Mouse (Mus musculus): ENCODE results near the gene Ap3d1. TPM values are rescaled to one million over a fixed set of nuclear protein-coding genes. Genes with fewer than 3 reads are reported as not detected.

Gene Ap3d1
- polyA plus RNA-seq, 1 experiment from 2014 or later: 125 TPM

DNA sequence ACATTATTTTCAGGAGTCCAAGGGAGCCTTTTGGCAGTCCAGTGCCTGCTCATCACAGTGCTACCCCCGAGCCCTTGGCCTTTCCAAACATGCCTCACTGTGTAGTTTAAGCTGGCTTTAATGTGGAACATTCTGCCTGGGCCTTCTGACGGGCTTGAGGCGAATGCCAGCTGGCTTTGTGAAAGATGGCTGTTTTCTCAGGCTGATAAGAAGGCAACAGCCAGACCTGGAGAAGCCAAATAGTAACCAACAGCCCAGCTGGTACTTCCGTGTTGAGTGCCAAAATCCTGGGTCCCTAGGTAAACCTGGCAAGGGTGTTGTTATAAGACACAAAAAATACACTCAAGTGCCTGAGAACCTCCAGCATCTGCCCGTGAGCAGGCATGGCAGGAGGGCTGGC lies 5.3 kb downstream of the Ap3d1 start:
- 78% methylated on average over 5 of the region's 5 CpGs for WGBS
- ATAC-seq (ENCODE audit: low read depth): no peak
- no peak overlapping the region for H3K9ac ChIP-seq (replicated peaks; ENCODE audit: low read depth, low read length)
- no peaks in the 10 kb centered on the region for H3K9me3 ChIP-seq (ENCODE audit: control insufficient read depth, low read length)
- peaks cover 22% of the 10 kb centered on the region for H3K4me1 ChIP-seq (ENCODE audit: control insufficient read depth, insufficient read depth, low read length)
- no peak overlapping the region; the same call in 1 of the 2 replicates for H3K27ac ChIP-seq (ENCODE audit: low read depth, low read length)
- peaks cover 12% of the 10 kb centered on the region for H3K36me3 ChIP-seq (ENCODE audit: control insufficient read depth, insufficient read depth, low read length)
- no peaks in the 10 kb centered on the region for H3K27me3 ChIP-seq (ENCODE audit: control insufficient read depth, insufficient read depth, low read length)
- H3K4me2 ChIP-seq (ENCODE audit: low read depth, low read length): no peak overlapping the region
- H3K4me3 ChIP-seq (ENCODE audit: low read depth, low read length): no peak overlapping the region

DNA sequence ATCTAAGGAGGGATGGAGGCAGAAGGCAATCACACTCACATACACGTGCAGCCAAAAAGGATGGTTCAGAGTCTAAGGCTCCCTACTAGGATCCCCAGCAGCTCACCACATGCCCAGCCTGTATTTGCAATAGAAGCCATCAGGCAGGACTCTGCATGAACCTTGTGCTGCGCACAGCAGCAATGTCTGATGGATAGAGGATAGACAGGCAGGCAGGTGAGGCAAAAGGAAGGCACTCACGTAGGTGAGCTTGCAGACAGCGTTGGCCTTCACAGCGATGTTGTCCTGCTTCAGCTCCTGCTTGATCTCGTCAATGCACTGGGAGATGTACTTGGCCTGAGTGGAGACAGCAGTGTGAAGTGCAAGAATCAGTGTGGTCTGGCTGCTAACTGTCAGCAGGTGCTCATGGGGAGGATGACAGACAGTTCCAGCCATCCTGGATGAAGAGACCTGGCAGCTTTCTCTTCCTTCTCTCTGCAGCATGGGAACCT lies 9.4 kb downstream of the Ap3d1 start:
- ATAC-seq (ENCODE audit: low read depth): no peak
- H3K27me3 ChIP-seq (ENCODE audit: control insufficient read depth, insufficient read depth, low read length): no peaks in the 10 kb centered on the region
- H3K27ac ChIP-seq (ENCODE audit: low read depth, low read length): no peak overlapping the region
- no peak overlapping the region for H3K9ac ChIP-seq (replicated peaks; ENCODE audit: low read depth, low read length)
- no peaks in the 10 kb centered on the region for H3K9me3 ChIP-seq (ENCODE audit: control insufficient read depth, low read length)
- no peak overlapping the region for H3K4me3 ChIP-seq (ENCODE audit: low read depth, low read length)
- peaks cover 48% of the 10 kb centered on the region for H3K36me3 ChIP-seq (ENCODE audit: control insufficient read depth, insufficient read depth, low read length)
- no peak overlapping the region for H3K4me2 ChIP-seq (ENCODE audit: low read depth, low read length)
- WGBS: 94% methylated on average over 6 of the region's 6 CpGs
- H3K4me1 ChIP-seq (ENCODE audit: control insufficient read depth, insufficient read depth, low read length): no peaks in the 10 kb centered on the region

DNA sequence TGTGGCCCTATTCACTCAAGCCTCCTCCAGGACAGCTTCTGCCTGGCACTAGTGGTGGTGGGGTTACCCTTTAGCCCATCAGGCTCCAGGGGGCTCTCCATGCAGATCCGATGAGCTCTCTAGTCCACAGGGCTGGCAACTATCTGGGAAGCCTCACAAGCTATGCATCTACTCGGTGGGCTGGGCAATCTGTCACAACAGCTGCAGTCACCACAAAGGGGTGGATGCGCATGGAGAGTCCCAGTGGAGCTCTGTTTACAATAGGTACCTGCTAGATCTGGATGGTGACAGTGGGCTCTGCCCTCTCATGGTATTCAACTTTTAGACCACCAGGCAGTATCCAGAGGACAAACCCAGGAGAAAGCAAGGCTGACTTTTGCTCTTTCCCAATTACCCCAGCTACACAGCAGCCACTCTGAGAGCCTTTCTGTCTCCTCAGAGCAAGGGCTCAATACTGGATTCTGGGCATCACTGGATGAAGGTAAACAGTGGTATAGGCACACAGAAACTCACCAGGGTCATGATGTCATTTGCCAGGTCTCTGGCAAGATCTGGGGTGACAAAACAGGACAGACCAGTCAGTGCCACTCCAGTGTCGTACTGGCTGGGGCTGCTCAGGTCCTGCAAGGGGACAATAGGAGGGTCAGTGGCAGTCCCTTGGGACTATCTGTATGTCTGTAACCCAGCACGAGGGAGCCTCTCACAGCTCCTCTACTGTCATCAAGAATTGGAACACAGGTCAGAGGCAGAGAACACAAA lies 14.5 kb downstream of the Ap3d1 start:
- H3K27me3 ChIP-seq (ENCODE audit: control insufficient read depth, insufficient read depth, low read length): no peaks in the 10 kb centered on the region

DNA sequence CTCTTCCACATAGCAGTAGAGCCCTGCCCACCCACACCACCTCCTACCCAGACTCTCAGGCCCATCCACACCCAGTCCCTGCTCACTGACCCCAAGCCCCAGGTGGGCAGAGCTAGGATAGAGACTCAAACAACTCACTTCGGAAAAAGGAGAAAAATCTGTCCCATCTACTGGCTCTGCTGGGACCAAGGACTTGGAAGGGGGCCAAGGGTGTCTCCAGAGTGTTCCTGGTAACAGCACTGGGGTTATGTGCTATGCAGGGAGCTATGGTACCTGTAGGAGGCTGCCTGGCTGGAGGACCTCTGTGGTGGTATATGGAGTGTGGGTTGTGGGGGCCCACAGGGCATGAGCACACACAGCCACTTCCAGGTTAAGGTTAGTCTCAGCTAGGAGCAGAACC lies 24.8 kb downstream of the Ap3d1 start:
- no peak for ATAC-seq (ENCODE audit: low read depth)
- H3K27ac ChIP-seq (ENCODE audit: low read depth, low read length): no peak overlapping the region

More for the DNA sequence above, 14.5 kb downstream of the Ap3d1 start:
- ATAC-seq (ENCODE audit: low read depth): no peak
- no peaks in the 10 kb centered on the region for H3K9me3 ChIP-seq (ENCODE audit: control insufficient read depth, low read length)
- H3K4me3 ChIP-seq (ENCODE audit: low read depth, low read length): no peak overlapping the region
- 86% methylated on average over 5 of the region's 5 CpGs for WGBS
- H3K27ac ChIP-seq (ENCODE audit: low read depth, low read length): no peak overlapping the region
- H3K36me3 ChIP-seq (ENCODE audit: control insufficient read depth, insufficient read depth, low read length): peaks cover 81% of the 10 kb centered on the region
- no peak overlapping the region for H3K9ac ChIP-seq (replicated peaks; ENCODE audit: low read depth, low read length)
- H3K4me2 ChIP-seq (ENCODE audit: low read depth, low read length): no peak overlapping the region
- no peaks in the 10 kb centered on the region for H3K4me1 ChIP-seq (ENCODE audit: control insufficient read depth, insufficient read depth, low read length)

DNA sequence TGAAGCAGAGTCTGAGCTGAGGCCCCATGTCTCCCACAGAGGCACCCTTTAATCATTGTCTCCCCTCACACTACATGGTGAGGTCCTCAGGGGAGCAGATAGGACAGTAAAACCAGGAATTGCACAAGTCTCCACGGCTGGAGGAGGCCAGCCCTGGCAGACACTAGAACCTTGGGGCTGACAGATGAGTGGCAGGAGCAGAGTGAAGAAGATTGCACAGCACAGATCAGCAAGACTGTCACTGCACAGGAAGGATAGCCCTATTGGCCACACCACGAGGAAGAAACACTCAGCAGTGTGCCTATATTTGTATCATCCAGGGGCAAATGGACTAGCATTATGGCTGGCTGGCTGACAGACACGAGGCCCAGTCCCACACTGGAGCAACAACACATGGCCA lies 31.2 kb downstream of the Ap3d1 start:
- 86% methylated on average over 3 of the region's 3 CpGs for WGBS
- H3K9me3 ChIP-seq (ENCODE audit: control insufficient read depth, low read length): no peaks in the 10 kb centered on the region
- H3K9ac ChIP-seq (replicated peaks; ENCODE audit: low read depth, low read length): no peak overlapping the region
- no peaks in the 10 kb centered on the region for H3K27me3 ChIP-seq (ENCODE audit: control insufficient read depth, insufficient read depth, low read length)
- H3K27ac ChIP-seq (ENCODE audit: low read depth, low read length): no peak overlapping the region
- no peak overlapping the region for H3K4me3 ChIP-seq (ENCODE audit: low read depth, low read length)
- no peak overlapping the region for H3K4me2 ChIP-seq (ENCODE audit: low read depth, low read length)
- peaks cover 91% of the 10 kb centered on the region for H3K36me3 ChIP-seq (ENCODE audit: control insufficient read depth, insufficient read depth, low read length)
- ATAC-seq (ENCODE audit: low read depth): no peak
- no peaks in the 10 kb centered on the region for H3K4me1 ChIP-seq (ENCODE audit: control insufficient read depth, insufficient read depth, low read length)

More for the DNA sequence above, 24.8 kb downstream of the Ap3d1 start:
- Histone ChIP-seq H3K9me3 (ENCODE audit: control insufficient read depth, low read length) (no peaks in the 10 kb centered on the region), H3K4me2 (ENCODE audit: low read depth, low read length) (no peak overlapping the region), H3K27me3 (ENCODE audit: control insufficient read depth, insufficient read depth, low read length) (no peaks in the 10 kb centered on the region), H3K4me3 (ENCODE audit: low read depth, low read length) (no peak overlapping the region), H3K4me1 (ENCODE audit: control insufficient read depth, insufficient read depth, low read length) (no peaks in the 10 kb centered on the region), H3K9ac (replicated peaks; ENCODE audit: low read depth, low read length) (no peak overlapping the region), H3K36me3 (ENCODE audit: control insufficient read depth, insufficient read depth, low read length) (peaks cover 94% of the 10 kb centered on the region)
- 80% methylated on average over 1 of the region's 1 CpGs for WGBS

DNA sequence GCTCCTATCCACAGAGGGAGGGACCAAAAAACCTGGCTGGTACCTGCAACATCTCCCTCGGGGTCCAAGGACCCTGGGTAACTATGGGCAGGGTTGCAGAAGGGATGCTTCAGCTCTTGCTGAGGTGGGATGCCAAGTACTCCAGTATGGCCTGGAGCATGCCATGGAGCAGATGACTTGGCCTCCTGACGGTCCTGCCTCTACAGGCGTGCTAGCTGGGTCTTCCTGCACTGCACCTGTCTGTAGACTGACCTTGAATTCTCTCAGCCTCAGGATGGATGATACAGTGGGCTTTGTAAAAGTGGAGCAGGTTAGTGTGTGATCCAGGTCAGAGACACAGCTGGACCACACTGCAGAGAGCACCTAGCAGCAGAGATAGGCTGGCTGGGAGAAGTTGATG lies 36.6 kb downstream of the Ap3d1 start:
- 88% methylated on average over 3 of the region's 3 CpGs for WGBS

DNA sequence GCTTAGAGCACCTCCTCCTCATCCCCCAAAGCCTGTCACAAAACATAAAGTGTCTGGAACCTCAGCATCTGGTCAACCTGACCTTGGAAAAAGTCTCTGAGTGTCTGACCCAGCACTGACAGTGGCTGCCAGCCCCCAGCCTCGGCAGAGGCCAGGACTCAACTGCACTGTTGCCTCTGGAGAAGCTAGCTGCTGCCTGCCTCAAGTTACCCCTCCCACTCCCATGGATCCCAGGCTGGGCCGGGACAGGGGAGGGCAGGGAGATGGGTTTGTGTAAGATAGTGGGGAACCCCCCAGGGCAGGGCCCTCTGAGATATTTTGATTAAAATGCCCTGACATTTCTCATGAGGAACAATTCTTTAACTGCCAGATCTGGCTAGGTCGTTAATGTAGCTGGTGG lies 37.0 kb downstream of the Ap3d1 start:
- H3K4me2 ChIP-seq (ENCODE audit: low read depth, low read length): no peak overlapping the region
- no peak overlapping the region for H3K27ac ChIP-seq (ENCODE audit: low read depth, low read length)
- peaks cover 19% of the 10 kb centered on the region for H3K4me1 ChIP-seq (ENCODE audit: control insufficient read depth, insufficient read depth, low read length)
- no peak for ATAC-seq (ENCODE audit: low read depth)
- WGBS: 67% methylated on average over 3 of the region's 3 CpGs
- no peak overlapping the region for H3K4me3 ChIP-seq (ENCODE audit: low read depth, low read length)
- peaks cover 41% of the 10 kb centered on the region for H3K36me3 ChIP-seq (ENCODE audit: control insufficient read depth, insufficient read depth, low read length)
- no peaks in the 10 kb centered on the region for H3K9me3 ChIP-seq (ENCODE audit: control insufficient read depth, low read length)
- H3K9ac ChIP-seq (replicated peaks; ENCODE audit: low read depth, low read length): no peak overlapping the region
- no peaks in the 10 kb centered on the region for H3K27me3 ChIP-seq (ENCODE audit: control insufficient read depth, insufficient read depth, low read length)

More for the DNA sequence above, 36.6 kb downstream of the Ap3d1 start:
- no peak overlapping the region for H3K4me2 ChIP-seq (ENCODE audit: low read depth, low read length)
- ATAC-seq (ENCODE audit: low read depth): no peak
- H3K27ac ChIP-seq (ENCODE audit: low read depth, low read length): no peak overlapping the region
- H3K36me3 ChIP-seq (ENCODE audit: control insufficient read depth, insufficient read depth, low read length): peaks cover 45% of the 10 kb centered on the region
- no peaks in the 10 kb centered on the region for H3K27me3 ChIP-seq (ENCODE audit: control insufficient read depth, insufficient read depth, low read length)
- H3K4me1 ChIP-seq (ENCODE audit: control insufficient read depth, insufficient read depth, low read length): peaks cover 19% of the 10 kb centered on the region
- H3K4me3 ChIP-seq (ENCODE audit: low read depth, low read length): no peak overlapping the region
- no peaks in the 10 kb centered on the region for H3K9me3 ChIP-seq (ENCODE audit: control insufficient read depth, low read length)
- no peak overlapping the region for H3K9ac ChIP-seq (replicated peaks; ENCODE audit: low read depth, low read length)

DNA sequence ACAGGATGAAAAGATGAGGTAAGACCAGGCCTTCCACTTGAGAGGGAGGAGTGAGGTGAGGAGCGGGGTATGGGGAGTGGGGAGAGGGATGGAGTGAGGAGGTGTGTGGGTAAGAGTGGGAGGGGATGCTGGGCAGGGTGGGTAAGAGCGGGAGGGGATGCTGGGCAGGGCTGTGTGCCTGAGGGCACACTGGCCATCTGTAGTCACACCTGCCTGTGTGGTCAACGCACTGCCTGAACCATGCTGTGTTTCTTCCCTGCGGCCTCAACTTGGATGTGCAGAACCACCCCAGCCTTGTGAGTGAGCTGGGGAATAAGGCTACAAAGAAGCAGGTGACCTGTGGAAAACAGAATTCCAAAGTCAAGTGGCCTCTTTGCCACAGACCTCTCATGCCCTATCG lies 37.6 kb downstream of the Ap3d1 start:
- no peak for ATAC-seq (ENCODE audit: low read depth)
- no peak overlapping the region for H3K9ac ChIP-seq (replicated peaks; ENCODE audit: low read depth, low read length)
- H3K36me3 ChIP-seq (ENCODE audit: control insufficient read depth, insufficient read depth, low read length): peaks cover 35% of the 10 kb centered on the region
- no peak overlapping the region for H3K4me2 ChIP-seq (ENCODE audit: low read depth, low read length)
- 84% methylated on average over 5 of the region's 5 CpGs for WGBS
- no peaks in the 10 kb centered on the region for H3K9me3 ChIP-seq (ENCODE audit: control insufficient read depth, low read length)
- H3K4me3 ChIP-seq (ENCODE audit: low read depth, low read length): no peak overlapping the region
- H3K4me1 ChIP-seq (ENCODE audit: control insufficient read depth, insufficient read depth, low read length): peaks cover 19% of the 10 kb centered on the region
- no peaks in the 10 kb centered on the region for H3K27me3 ChIP-seq (ENCODE audit: control insufficient read depth, insufficient read depth, low read length)
- H3K27ac ChIP-seq (ENCODE audit: low read depth, low read length): no peak overlapping the region

DNA sequence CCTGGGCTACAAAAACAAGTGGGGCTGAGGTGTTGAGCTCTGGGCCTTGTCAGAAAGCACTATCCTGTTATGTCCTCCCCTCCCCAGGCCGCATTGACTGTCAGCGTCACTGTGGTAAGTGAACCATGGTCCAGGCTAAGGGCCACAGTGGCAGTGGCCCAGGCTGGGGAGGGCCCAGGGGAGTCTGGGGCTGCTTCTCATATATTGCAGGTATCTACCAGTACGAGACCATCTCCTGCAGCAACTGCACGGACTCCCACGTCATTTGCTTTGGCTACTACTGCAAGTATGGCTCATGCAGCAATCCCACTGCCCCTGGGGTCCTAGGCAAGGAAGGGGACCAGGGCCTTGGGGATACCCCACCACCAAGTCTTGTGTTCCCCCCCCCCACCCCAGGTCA lies 38.4 kb downstream of the Ap3d1 start:
- Histone ChIP-seq H3K4me3 (ENCODE audit: low read depth, low read length) (peak overlapping the region; percentile 54), H3K9ac (replicated peaks; ENCODE audit: low read depth, low read length) (peak overlapping the region; percentile 32; the same call in 1 of the 2 replicates), H3K27ac (ENCODE audit: low read depth, low read length) (no peak overlapping the region), H3K36me3 (ENCODE audit: control insufficient read depth, insufficient read depth, low read length) (peaks cover 27% of the 10 kb centered on the region), H3K9me3 (ENCODE audit: control insufficient read depth, low read length) (no peaks in the 10 kb centered on the region), H3K4me1 (ENCODE audit: control insufficient read depth, insufficient read depth, low read length) (peaks cover 19% of the 10 kb centered on the region), H3K4me2 (ENCODE audit: low read depth, low read length) (peak overlapping the region; percentile 63), H3K27me3 (ENCODE audit: control insufficient read depth, insufficient read depth, low read length) (no peaks in the 10 kb centered on the region)
- 90% methylated on average over 5 of the region's 5 CpGs for WGBS
- ATAC-seq (ENCODE audit: low read depth): no peak
